Mouse (Mus musculus) neutrophil, adult 5-6 weeks (primary cell): Measurements from ENCODE around the gene BC025920. TPM values are rescaled to one million over a fixed set of nuclear protein-coding genes. Genes with fewer than 3 reads are reported as not detected.

Experiments used
- total RNA-seq: library from RNA; stranded (forward); fragments of 200-1000 nt; gene quantifications from 2 replicates; pipeline ENCODE4 v1.2.3, GENCODE M21; 2017

The BC025920 gene
- total RNA-seq, 1 experiment from 2014 or later = 5.8 TPM

Other genes with a start within 250 kb of the BC025920 start
- 2.6 and 2.8 TPM in 2 replicates for gene Mfsd12, start 248.8 kb upstream of the BC025920 start, total RNA-seq
- 4.2 and 5.5 TPM in 2 replicates for gene 4930404N11Rik, start 240.5 kb upstream of the BC025920 start, total RNA-seq
- gene Fzr1, start 227.8 kb upstream of the BC025920 start, total RNA-seq = 16.5 and 16.8 TPM in 2 replicates
- 11.2 and 16.9 TPM in 2 replicates for gene Dohh, start 221.8 kb upstream of the BC025920 start, total RNA-seq
- gene Gm48551, start 221.8 kb upstream of the BC025920 start, total RNA-seq = 3.1 and 5.6 TPM in 2 replicates
- 2.2 TPM in 1 of 2 replicates, not detected in the other for gene Gm48552, start 217.3 kb upstream of the BC025920 start, total RNA-seq
- 2.5 and 2.6 TPM in 2 replicates for gene Smim24, start 213.2 kb upstream of the BC025920 start, total RNA-seq
- 8.3 and 12.2 TPM in 2 replicates for gene Nfic, start 150.6 kb upstream of the BC025920 start, total RNA-seq
- gene Celf5, start 123.6 kb upstream of the BC025920 start, total RNA-seq = not detected in 2 replicates
- gene Ncln, start 109.9 kb upstream of the BC025920 start, total RNA-seq = 148 and 149 TPM in 2 replicates
- gene S1pr4, start 106.1 kb upstream of the BC025920 start, total RNA-seq = 61.1 and 63.1 TPM in 2 replicates
- gene Gna15, start 82.0 kb upstream of the BC025920 start, total RNA-seq = 12.6 and 13.4 TPM in 2 replicates
- 13.5 and 27.0 TPM in 2 replicates for gene Gna11, start 61.1 kb upstream of the BC025920 start, total RNA-seq
- 276 and 331 TPM in 2 replicates for gene Aes, start 46.8 kb upstream of the BC025920 start, total RNA-seq
- 1.5 and 2.6 TPM in 2 replicates for gene Tle2, start 31.7 kb upstream of the BC025920 start, total RNA-seq
- 1.9 TPM in 1 of 2 replicates, not detected in the other for gene Tle6, start 5.2 kb upstream of the BC025920 start, total RNA-seq
- 5.6 and 6.4 TPM in 2 replicates for gene Sirt6, start 21.5 kb downstream of the BC025920 start, total RNA-seq
- gene Ankrd24, start 22.3 kb downstream of the BC025920 start, total RNA-seq = 0.58 and 0.98 TPM in 2 replicates
- 7.9 and 9.8 TPM in 2 replicates for gene Gm10778, start 42.8 kb downstream of the BC025920 start, total RNA-seq
- gene Zfp433, start 98.6 kb downstream of the BC025920 start, total RNA-seq = 11.8 and 21.3 TPM in 2 replicates
- 5.6 and 11.2 TPM in 2 replicates for gene Gm3055, start 164.9 kb downstream of the BC025920 start, total RNA-seq
- 1.0 and 2.8 TPM in 2 replicates for gene Gm4767, start 205.9 kb downstream of the BC025920 start, total RNA-seq